22 mouse cellular contexts compared by ENCODE assay signal in genomic region chr3:46205686-46206085, GRCm38 (mm10).
DNase-seq lines count a peak whose midpoint lies in the region; ATAC-seq lines count a peak whose summit lies in the region.
"Had no signal": no experiment of that assay in that cellular context is flagged by ENCODE, and none has a peak within 500 bp of the region (broad histone marks: within the 10 kb centered on the region; RNA-seq: fewer than 3 reads in every experiment).

No protein-coding gene starts in this region.

- H3K27ac ChIP-seq in forebrain, embryonic 11.5 days (ENCODE audit: low read depth, low read length), result no peak overlapping the region
- H3K27ac ChIP-seq in forebrain, embryonic 10.5 days, result no peak overlapping the region
- H3K27ac ChIP-seq in forebrain, embryonic 14.5 days (ENCODE audit: low read depth, low read length), result no peak overlapping the region
- no peak overlapping the region for H3K27ac ChIP-seq in forebrain, embryonic 13.5 days
- H3K27ac ChIP-seq: embryonic facial prominence, embryonic 10.5 days; embryonic facial prominence, embryonic 12.5 days had no signal

- H3K4me2 ChIP-seq in forebrain, embryonic 11.5 days (ENCODE audit: low read depth, low read length, severe bottlenecking), result no peak overlapping the region
- no peak overlapping the region for H3K4me2 ChIP-seq in forebrain, embryonic 14.5 days (ENCODE audit: low read length)
- no peak overlapping the region for H3K4me2 ChIP-seq in forebrain, embryonic 13.5 days
- H3K4me2 ChIP-seq: embryonic facial prominence, embryonic 12.5 days had no signal

- no peaks in the 10 kb centered on the region for H3K4me1 ChIP-seq in forebrain, embryonic 11.5 days (replicated peaks; ENCODE audit: control insufficient read depth, insufficient read depth, low read length)
- H3K4me1 ChIP-seq in forebrain, embryonic 10.5 days, result no peaks in the 10 kb centered on the region
- no peaks in the 10 kb centered on the region for H3K4me1 ChIP-seq in forebrain, embryonic 14.5 days (ENCODE audit: control insufficient read depth, insufficient read depth, low read length)
- no peaks in the 10 kb centered on the region for H3K4me1 ChIP-seq in forebrain, embryonic 13.5 days
- H3K4me1 ChIP-seq: embryonic facial prominence, embryonic 10.5 days; embryonic facial prominence, embryonic 12.5 days had no signal

- no peak overlapping the region for H3K4me3 ChIP-seq in forebrain, embryonic 11.5 days (ENCODE audit: low read depth, low read length)
- no peak overlapping the region for H3K4me3 ChIP-seq in forebrain, embryonic 10.5 days
- no peak overlapping the region for H3K4me3 ChIP-seq in forebrain, embryonic 14.5 days (ENCODE audit: low read depth, low read length)
- H3K4me3 ChIP-seq in forebrain, embryonic 13.5 days, result no peak overlapping the region
- H3K4me3 ChIP-seq: embryonic facial prominence, embryonic 10.5 days; embryonic facial prominence, embryonic 12.5 days had no signal

- peak; percentile 66 for ATAC-seq in forebrain, embryonic 11.5 days (replicated peaks; ENCODE audit: low FRiP score)
- no peak for ATAC-seq in forebrain, embryonic 14.5 days
- ATAC-seq in forebrain, embryonic 13.5 days, result no peak
- ATAC-seq: activated CD4-positive, CD25-positive, alpha-beta regulatory T cell, adult 4 months; CD4-positive, CD25-positive, alpha-beta regulatory T cell, adult 4 months; Patski had no signal

- WGBS in forebrain, embryonic 11.5 days, result 54% methylated on average over 3 of the region's 3 CpGs
- WGBS in forebrain, embryonic 10.5 days, result 73% methylated on average over 3 of the region's 3 CpGs
- 6% methylated on average over 3 of the region's 3 CpGs for WGBS in forebrain, embryonic 14.5 days
- WGBS in forebrain, embryonic 13.5 days, result 22% methylated on average over 3 of the region's 3 CpGs

- H3K36me3 ChIP-seq in forebrain, embryonic 11.5 days (ENCODE audit: control insufficient read depth, insufficient read depth, low read length), result no peaks in the 10 kb centered on the region
- H3K36me3 ChIP-seq in forebrain, embryonic 10.5 days (replicated peaks), result no peaks in the 10 kb centered on the region
- no peaks in the 10 kb centered on the region for H3K36me3 ChIP-seq in forebrain, embryonic 14.5 days (ENCODE audit: control insufficient read depth, insufficient read depth, low read length)
- no peaks in the 10 kb centered on the region for H3K36me3 ChIP-seq in forebrain, embryonic 13.5 days (ENCODE audit: poor library complexity, severe bottlenecking)
- H3K36me3 ChIP-seq: embryonic facial prominence, embryonic 10.5 days; embryonic facial prominence, embryonic 12.5 days; G1E had no signal

- no peak for DNase-seq in forebrain, embryonic 11.5 days (ENCODE audit: low spot score)
- no peak for DNase-seq in forebrain, embryonic 10.5 days (ENCODE audit: extremely low spot score, low spot score)
- DNase-seq in forebrain, embryonic 14.5 days (ENCODE audit: low spot score), result peak; percentile 57
- peak; percentile 1 for DNase-seq in brain, adult 2 months (ENCODE audit: low read depth, low spot score)
- no peak for DNase-seq in left cerebral cortex, adult 11 months (ENCODE audit: low spot score)
- DNase-seq: adrenal gland, adult 8-10 months; adrenal gland, postnatal 14 days; adrenal gland, postnatal 36 days; B cell, adult 2 months; cerebellum, adult 11-12 months; cerebellum, adult 2 months; cerebellum, adult 9-10 months; cerebellum, postnatal 10 days; cerebellum, postnatal 25 days had no signal

- H3K9me3 ChIP-seq in forebrain, embryonic 11.5 days (ENCODE audit: control insufficient read depth, low read length), result no peaks in the 10 kb centered on the region
- H3K9me3 ChIP-seq in forebrain, embryonic 10.5 days, result no peaks in the 10 kb centered on the region
- no peaks in the 10 kb centered on the region for H3K9me3 ChIP-seq in forebrain, embryonic 14.5 days (replicated peaks; ENCODE audit: control insufficient read depth, low read length)
- H3K9me3 ChIP-seq in forebrain, embryonic 13.5 days (replicated peaks), result no peaks in the 10 kb centered on the region
- H3K9me3 ChIP-seq: embryonic facial prominence, embryonic 10.5 days; embryonic facial prominence, embryonic 12.5 days; G1E had no signal

- no peak overlapping the region for H3K9ac ChIP-seq in forebrain, embryonic 11.5 days (ENCODE audit: low read length)
- no peak overlapping the region for H3K9ac ChIP-seq in forebrain, embryonic 14.5 days (ENCODE audit: low read length)
- no peak overlapping the region for H3K9ac ChIP-seq in forebrain, embryonic 13.5 days
- H3K9ac ChIP-seq: embryonic facial prominence, embryonic 12.5 days had no signal

- H3K27me3 ChIP-seq in forebrain, embryonic 11.5 days (ENCODE audit: control insufficient read depth, insufficient read depth, low read length), result no peaks in the 10 kb centered on the region
- H3K27me3 ChIP-seq in forebrain, embryonic 10.5 days (ENCODE audit: poor library complexity, severe bottlenecking), result no peaks in the 10 kb centered on the region
- no peaks in the 10 kb centered on the region for H3K27me3 ChIP-seq in forebrain, embryonic 14.5 days (replicated peaks; ENCODE audit: control insufficient read depth, insufficient read depth, low read length)
- no peaks in the 10 kb centered on the region for H3K27me3 ChIP-seq in forebrain, embryonic 13.5 days
- H3K27me3 ChIP-seq: CH12.LX; embryonic facial prominence, embryonic 12.5 days; Patski had no signal

Comparison
In these comparisons a context has a peak if more than half of its experiments do, and no peak if none do; other contexts are left out.
1. DNase-seq: peak in forebrain, embryonic 14.5 days (single experiment) and brain, adult 2 months (single experiment); none in forebrain, embryonic 11.5 days (single experiment), forebrain, embryonic 10.5 days (single experiment) and left cerebral cortex, adult 11 months (single experiment).